Comparison of ENCODE assay signal across 9 mouse cellular contexts in genomic region chr11:105944126-105944621, GRCm38 (mm10). TPM values are rescaled to one million over a fixed set of nuclear protein-coding genes. Genes with fewer than 3 reads are reported as not detected.
DNase-seq lines count a peak whose midpoint lies in the region; ATAC-seq and TF ChIP-seq lines count a peak whose summit lies in the region.
"Had no signal": no experiment of that assay in that cellular context is flagged by ENCODE, and none has a peak within 500 bp of the region (broad histone marks: within the 10 kb centered on the region; RNA-seq: fewer than 3 reads in every experiment).

No protein-coding gene starts in this region.

- whole genome bisulfite sequencing in embryonic facial prominence, embryonic 13.5 days, result under 1% methylated on average over 59 of the region's 59 CpGs
- WGBS in heart, embryonic 11.5 days (ENCODE audit: insufficient replicate concordance), result 2% methylated on average over 42 of the region's 59 CpGs
- under 1% methylated on average over 58 of the region's 59 CpGs for WGBS in kidney, embryonic 15.5 days
- WGBS in liver, adult 2 months, result under 1% methylated on average over 59 of the region's 59 CpGs
- 1% methylated on average over 58 of the region's 59 CpGs for WGBS in midbrain, postnatal 0 days
- WGBS in stomach, embryonic 14.5 days, result under 1% methylated on average over 49 of the region's 59 CpGs

- H3K79me2 ChIP-seq in liver, adult 2 months (ENCODE audit: control insufficient read depth, insufficient read depth, low read length), result no peaks in the 10 kb centered on the region

- DNase-seq in gastrocnemius, adult 18-20 months (ENCODE audit: low spot score), result peak; percentile 54
- no peak for DNase-seq in gastrocnemius, postnatal 4 days (ENCODE audit: low spot score in 2 of 2)
- peak; percentile 50 for DNase-seq in liver, adult 2 months (ENCODE audit: extremely low read depth, low read depth, low spot score)
- DNase-seq in midbrain, postnatal 0 days (ENCODE audit: low spot score), result peak; percentile 66

- H3K4me2 ChIP-seq in embryonic facial prominence, embryonic 13.5 days, result peak overlapping the region; percentile 90
- peak overlapping the region; percentile 93 for H3K4me2 ChIP-seq in heart, embryonic 11.5 days
- H3K4me2 ChIP-seq in kidney, embryonic 15.5 days, result peak overlapping the region; percentile 97
- peak overlapping the region; percentile 83 for H3K4me2 ChIP-seq in midbrain, postnatal 0 days (ENCODE audit: low read depth, low read length, poor library complexity, severe bottlenecking)
- H3K4me2 ChIP-seq in stomach, embryonic 14.5 days (replicated peaks; ENCODE audit: low read depth, low read length), result peak overlapping the region; percentile 73

- H3K4me1 ChIP-seq in embryonic facial prominence, embryonic 13.5 days, result peaks cover 32% of the 10 kb centered on the region
- H3K4me1 ChIP-seq in heart, embryonic 11.5 days (ENCODE audit: control insufficient read depth, insufficient read depth, low read length), result peaks cover 11% of the 10 kb centered on the region
- peaks cover 43% of the 10 kb centered on the region for H3K4me1 ChIP-seq in kidney, embryonic 15.5 days
- H3K4me1 ChIP-seq in liver, adult 2 months (ENCODE audit: control insufficient read depth, insufficient read depth, low read length), result peaks cover 3% of the 10 kb centered on the region; the same call in 1 of the 2 replicates
- peaks cover 10% of the 10 kb centered on the region for H3K4me1 ChIP-seq in midbrain, postnatal 0 days (ENCODE audit: insufficient read depth, low read length)
- 0 out of 2 replicates have a peak, but pooled peaks cover 7% of the 10 kb centered on the region for H3K4me1 ChIP-seq in stomach, embryonic 14.5 days (ENCODE audit: control insufficient read depth, insufficient read depth, low read length)

- H3K9me3 ChIP-seq in embryonic facial prominence, embryonic 13.5 days, result no peaks in the 10 kb centered on the region
- no peaks in the 10 kb centered on the region for H3K9me3 ChIP-seq in heart, embryonic 11.5 days (replicated peaks; ENCODE audit: control insufficient read depth, low read length)
- no peaks in the 10 kb centered on the region for H3K9me3 ChIP-seq in kidney, embryonic 15.5 days (replicated peaks)
- no peaks in the 10 kb centered on the region for H3K9me3 ChIP-seq in midbrain, postnatal 0 days (ENCODE audit: low read length)
- H3K9me3 ChIP-seq in stomach, embryonic 14.5 days (ENCODE audit: control insufficient read depth, low read depth, low read length), result no peaks in the 10 kb centered on the region

- no peak for ATAC-seq in embryonic facial prominence, embryonic 13.5 days (ENCODE audit: insufficient number of reproducible peaks, insufficient read depth, low FRiP score, low TSS enrichment, low read depth)
- ATAC-seq in heart, embryonic 11.5 days (replicated peaks; ENCODE audit: insufficient number of reproducible peaks, low FRiP score, low TSS enrichment), result peak; percentile 63
- peak; percentile 70 for ATAC-seq in kidney, embryonic 15.5 days (replicated peaks; ENCODE audit: low FRiP score)
- ATAC-seq in midbrain, postnatal 0 days (ENCODE audit: low FRiP score), result peak; percentile 66
- peak; percentile 73 for ATAC-seq in stomach, embryonic 14.5 days (ENCODE audit: insufficient number of reproducible peaks, insufficient read depth, low FRiP score, low read depth)

- peak overlapping the region; percentile 69 for H3K9ac ChIP-seq in embryonic facial prominence, embryonic 13.5 days
- peak overlapping the region; percentile 56 for H3K9ac ChIP-seq in heart, embryonic 11.5 days (ENCODE audit: low read depth, low read length)
- peak overlapping the region; percentile 63 for H3K9ac ChIP-seq in kidney, embryonic 15.5 days
- peak overlapping the region; percentile 72 for H3K9ac ChIP-seq in liver, adult 2 months (ENCODE audit: low read depth, low read length)
- peak overlapping the region; percentile 67 for H3K9ac ChIP-seq in midbrain, postnatal 0 days (replicated peaks; ENCODE audit: low read length, poor library complexity, severe bottlenecking)
- H3K9ac ChIP-seq in stomach, embryonic 14.5 days (replicated peaks; ENCODE audit: low read depth, low read length), result peak overlapping the region; percentile 40

- peak; percentile 59 for TF ChIP-seq CTCF in liver, adult 2 months (IDR thresholded peaks at IDR 0.05; ENCODE audit: low read depth, low read length)
- TF ChIP-seq CTCF in midbrain, postnatal 0 days (IDR thresholded peaks at IDR 0.05), result peak; percentile 72

- H3K27me3 ChIP-seq in embryonic facial prominence, embryonic 13.5 days, result peaks cover 32% of the 10 kb centered on the region
- H3K27me3 ChIP-seq in heart, embryonic 11.5 days (ENCODE audit: control insufficient read depth, insufficient read depth, low read length), result peaks cover 41% of the 10 kb centered on the region
- peaks cover 30% of the 10 kb centered on the region for H3K27me3 ChIP-seq in kidney, embryonic 15.5 days
- no peaks in the 10 kb centered on the region for H3K27me3 ChIP-seq in liver, adult 2 months (ENCODE audit: control insufficient read depth, insufficient read depth, low read length)
- H3K27me3 ChIP-seq in midbrain, postnatal 0 days (ENCODE audit: insufficient read depth, low read length), result no peaks in the 10 kb centered on the region; the same call in 1 of the 2 replicates
- H3K27me3 ChIP-seq in stomach, embryonic 14.5 days (ENCODE audit: control insufficient read depth, insufficient read depth, low read length), result no peaks in the 10 kb centered on the region

- H3K4me3 ChIP-seq in embryonic facial prominence, embryonic 13.5 days, result peak overlapping the region; percentile 62
- H3K4me3 ChIP-seq in heart, embryonic 11.5 days (ENCODE audit: low read depth, low read length), result peak overlapping the region; percentile 74
- peak overlapping the region; percentile 69 for H3K4me3 ChIP-seq in kidney, embryonic 15.5 days (replicated peaks)
- H3K4me3 ChIP-seq in liver, adult 2 months (ENCODE audit: insufficient read depth, low read depth, low read length), result peak overlapping the region; percentile 71
- peak overlapping the region; percentile 70 for H3K4me3 ChIP-seq in midbrain, postnatal 0 days (ENCODE audit: low read depth, low read length)
- peak overlapping the region; percentile 59 for H3K4me3 ChIP-seq in stomach, embryonic 14.5 days (ENCODE audit: low read depth, low read length)

- no peaks in the 10 kb centered on the region for H3K36me3 ChIP-seq in embryonic facial prominence, embryonic 13.5 days
- H3K36me3 ChIP-seq in heart, embryonic 11.5 days (ENCODE audit: control insufficient read depth, insufficient read depth, low read length), result no peaks in the 10 kb centered on the region
- no peaks in the 10 kb centered on the region for H3K36me3 ChIP-seq in kidney, embryonic 15.5 days
- H3K36me3 ChIP-seq in liver, adult 2 months (ENCODE audit: control insufficient read depth, insufficient read depth, low read length), result no peaks in the 10 kb centered on the region
- no peaks in the 10 kb centered on the region; the same call in 1 of the 2 replicates for H3K36me3 ChIP-seq in midbrain, postnatal 0 days (ENCODE audit: insufficient read depth, low read length)
- no peaks in the 10 kb centered on the region for H3K36me3 ChIP-seq in stomach, embryonic 14.5 days (ENCODE audit: control insufficient read depth, insufficient read depth, low read length)

- TF ChIP-seq POLR2A in liver, adult 2 months (IDR thresholded peaks at IDR 0.05; ENCODE audit: extremely low read depth, insufficient read depth, low read length), result no peak

- 0 out of 2 replicates have a peak overlapping the region, but pooled peaks have one; percentile 4 for H3K27ac ChIP-seq in embryonic facial prominence, embryonic 13.5 days
- no peak overlapping the region for H3K27ac ChIP-seq in heart, embryonic 11.5 days (ENCODE audit: low read depth, low read length)
- H3K27ac ChIP-seq in kidney, embryonic 15.5 days, result peak overlapping the region; percentile 87
- H3K27ac ChIP-seq in liver, adult 2 months (replicated peaks; ENCODE audit: insufficient read depth, low read depth, low read length), result 0 out of 2 replicates have a peak overlapping the region, but pooled peaks have one; percentile 4
- H3K27ac ChIP-seq in midbrain, postnatal 0 days (ENCODE audit: low read depth, low read length), result peak overlapping the region; percentile 70
- peak overlapping the region; percentile 70; the same call in 1 of the 2 replicates for H3K27ac ChIP-seq in stomach, embryonic 14.5 days (ENCODE audit: low read length)
- H3K27ac ChIP-seq: macrophage had no signal

RNA-seq across cellular contexts. Expression of gene Cyb561, which starts 9.0 kb away (rescaled TPM):
- total RNA-seq in gastrocnemius, adult 18-20 months (2021), result 1 to 10 TPM; 3.0 to 3.4 TPM
- 1 to 10 TPM; 4.9 to 5.0 TPM for total RNA-seq in gastrocnemius, postnatal 4 days (2021)
- polyA plus RNA-seq in embryonic facial prominence, embryonic 13.5 days (2015; fragmentation: Nextera tagmentation; extraction: Ambion mirVana), result 15.5 and 16.1 TPM in 2 replicates
- 3.5 and 3.7 TPM in 2 replicates for polyA plus RNA-seq in heart, embryonic 11.5 days (2014; fragmentation: Nextera tagmentation; extraction: Ambion mirVana)
- polyA plus RNA-seq in kidney, embryonic 15.5 days (2015; fragmentation: Nextera tagmentation; extraction: Ambion mirVana), result 28.9 and 39.8 TPM in 2 replicates
- 3.2 and 3.4 TPM in 2 replicates for total RNA-seq in liver, adult 2 months (2014; rRNA removed)
- polyA plus RNA-seq in liver, adult 2 months (2012; rRNA removed), result 2.4 and 3.7 TPM in 2 replicates
- total RNA-seq in midbrain, postnatal 0 days (2014; rRNA removed), result 64.2 and 69.7 TPM in 2 replicates
- 76.7 and 79.6 TPM in 2 replicates for polyA plus RNA-seq in midbrain, postnatal 0 days (2015; fragmentation: Nextera tagmentation; extraction: Ambion mirVana)
- 36.8 and 39.0 TPM in 2 replicates for polyA plus RNA-seq in stomach, embryonic 14.5 days (2014; fragmentation: Nextera tagmentation; extraction: Ambion mirVana)
- polyA plus RNA-seq: macrophage had no signal

RNA-seq across cellular contexts. Expression of gene Ace, which starts 23.6 kb away (rescaled TPM):
- 10 to 100 TPM; 19.5 to 19.7 TPM for total RNA-seq in gastrocnemius, adult 18-20 months (2021)
- total RNA-seq in gastrocnemius, postnatal 4 days (2021), result 10 to 100 TPM; 23.0 to 35.7 TPM
- polyA plus RNA-seq in embryonic facial prominence, embryonic 13.5 days (2015; fragmentation: Nextera tagmentation; extraction: Ambion mirVana), result 0.65 and 0.94 TPM in 2 replicates
- polyA plus RNA-seq in heart, embryonic 11.5 days (2014; fragmentation: Nextera tagmentation; extraction: Ambion mirVana), result 0.52 and 0.59 TPM in 2 replicates
- 9.8 and 11.1 TPM in 2 replicates for polyA plus RNA-seq in kidney, embryonic 15.5 days (2015; fragmentation: Nextera tagmentation; extraction: Ambion mirVana)
- total RNA-seq in liver, adult 2 months (2014; rRNA removed), result 0.28 and 0.74 TPM in 2 replicates
- polyA plus RNA-seq in liver, adult 2 months (2012; rRNA removed), result 0.42 and 0.60 TPM in 2 replicates
- total RNA-seq in midbrain, postnatal 0 days (2014; rRNA removed), result 25.1 and 27.0 TPM in 2 replicates
- polyA plus RNA-seq in midbrain, postnatal 0 days (2015; fragmentation: Nextera tagmentation; extraction: Ambion mirVana), result 10.0 and 10.1 TPM in 2 replicates
- polyA plus RNA-seq in stomach, embryonic 14.5 days (2014; fragmentation: Nextera tagmentation; extraction: Ambion mirVana), result 0.72 and 0.80 TPM in 2 replicates

RNA-seq across cellular contexts. Expression of gene Ace3, which starts 50.3 kb away (rescaled TPM):
- not detected for total RNA-seq in gastrocnemius, adult 18-20 months (2021)
- not detected for total RNA-seq in gastrocnemius, postnatal 4 days (2021)
- polyA plus RNA-seq in embryonic facial prominence, embryonic 13.5 days (2015; fragmentation: Nextera tagmentation; extraction: Ambion mirVana), result not detected in 2 replicates
- not detected in 2 replicates for polyA plus RNA-seq in heart, embryonic 11.5 days (2014; fragmentation: Nextera tagmentation; extraction: Ambion mirVana)
- not detected in 2 replicates for polyA plus RNA-seq in kidney, embryonic 15.5 days (2015; fragmentation: Nextera tagmentation; extraction: Ambion mirVana)
- total RNA-seq in liver, adult 2 months (2014; rRNA removed), result not detected in 2 replicates
- not detected in 2 replicates for polyA plus RNA-seq in liver, adult 2 months (2012; rRNA removed)
- not detected in 2 replicates for total RNA-seq in midbrain, postnatal 0 days (2014; rRNA removed)
- polyA plus RNA-seq in midbrain, postnatal 0 days (2015; fragmentation: Nextera tagmentation; extraction: Ambion mirVana), result 0.07 TPM in 1 of 2 replicates, not detected in the other
- polyA plus RNA-seq in stomach, embryonic 14.5 days (2014; fragmentation: Nextera tagmentation; extraction: Ambion mirVana), result not detected in 2 replicates
- polyA plus RNA-seq: macrophage had no signal

Comparison
In these comparisons a context has a peak if more than half of its experiments do, and no peak if none do; other contexts are left out.
1. DNase-seq: peak in gastrocnemius, adult 18-20 months (single experiment), liver, adult 2 months (single experiment) and midbrain, postnatal 0 days (single experiment); none in gastrocnemius, postnatal 4 days (0 of 2).
2. Peak in every context shown above with its lines, with median percentiles within 50 percentile points of each other: H3K4me2 ChIP-seq, H3K4me3 ChIP-seq and H3K9ac ChIP-seq.